Mouse (Mus musculus) thymus, postnatal 14 days (tissue): ENCODE data around the gene Tagap.

Source experiments
- DNase-seq: peaks from one replicate; pipeline ENCODE4 v3.0.0; 2021

Tagap gene

DNA sequence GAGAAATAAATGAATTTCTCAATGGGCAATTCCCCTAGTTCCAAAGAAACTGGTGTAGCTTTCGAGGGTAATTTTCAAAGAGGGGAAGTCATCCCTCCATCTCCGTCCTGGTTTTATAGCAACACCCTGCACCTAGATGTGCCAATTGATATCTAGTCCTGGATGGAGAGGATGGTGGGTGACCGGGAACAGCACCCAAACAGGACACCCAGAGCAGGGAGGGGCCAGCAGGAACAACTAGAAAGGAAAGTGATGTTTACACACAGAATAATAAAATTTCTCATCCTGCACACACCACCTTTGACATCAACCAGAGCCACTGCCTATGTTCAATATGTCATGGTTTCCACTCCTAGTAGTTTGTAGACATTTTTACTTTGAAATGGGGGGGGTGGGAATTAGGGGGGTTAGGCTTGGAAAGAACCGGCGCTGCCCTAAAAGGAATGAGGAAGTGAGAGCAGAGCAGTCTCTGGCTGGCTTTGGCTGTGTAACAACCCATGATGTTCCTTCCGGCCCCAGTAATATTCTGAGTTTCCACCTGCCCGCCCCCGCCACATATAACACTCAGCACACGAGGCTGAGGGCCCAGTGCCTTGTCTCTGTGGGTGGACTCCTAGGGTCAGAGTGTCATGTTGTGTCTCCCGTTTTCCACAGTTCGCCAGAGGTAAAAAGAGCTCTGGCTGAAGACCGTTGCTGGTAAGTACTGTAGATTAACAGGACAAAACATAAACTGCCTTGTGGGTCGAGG is at the start of gene Tagap:
Tagap (plus strand) TSS at position 588 of the 748 bp plus-strand sequence.
- DNase-seq = peak; percentile 37

DNA sequence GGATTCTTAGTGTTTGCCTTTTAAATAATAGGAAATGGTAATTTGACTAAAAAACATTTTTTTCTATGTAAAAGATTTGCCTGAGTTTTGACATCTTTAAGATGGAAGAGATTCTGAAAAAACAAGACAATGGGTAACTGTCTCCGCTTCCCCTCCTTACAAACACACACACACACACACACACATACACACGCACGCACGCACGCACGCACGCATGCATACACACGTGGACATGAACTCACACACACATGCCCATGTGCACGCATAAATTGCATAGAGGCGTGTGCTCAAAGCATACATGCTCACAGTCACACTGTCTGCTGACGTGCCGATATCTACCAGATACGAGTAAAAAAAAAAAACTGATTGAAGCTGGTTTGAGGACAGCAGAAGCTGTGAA is 49.3 kb upstream of the Tagap start:
- DNase-seq = no peak

DNA sequence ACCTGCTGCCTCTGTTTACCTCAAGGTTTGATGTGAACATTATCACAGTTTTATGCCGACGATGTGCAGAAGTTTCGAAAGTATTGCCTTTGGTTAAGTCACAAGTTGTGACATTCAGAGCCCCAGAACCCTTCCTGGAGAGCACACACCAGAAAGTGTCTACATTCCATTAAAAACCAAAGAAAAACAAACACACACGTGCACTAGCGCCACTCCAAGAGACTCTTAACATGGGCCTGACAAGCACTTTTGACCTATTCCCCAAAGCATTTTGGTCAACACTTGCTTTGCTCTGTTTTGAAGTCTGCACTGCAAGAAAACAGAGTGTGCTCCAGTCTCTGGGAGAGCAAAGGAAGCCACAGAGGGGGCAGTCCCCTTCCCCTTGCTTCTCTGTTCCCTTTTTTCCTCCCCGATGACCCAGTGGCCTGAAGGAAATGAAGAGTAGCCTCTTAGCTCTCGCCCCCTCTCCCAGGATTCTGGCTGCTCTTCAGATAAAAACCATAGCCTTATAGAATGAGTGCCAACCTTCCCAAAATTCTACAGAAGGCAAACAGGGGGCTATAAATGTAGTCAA is 48.5 kb upstream of the Tagap start:
- no peak for DNase-seq

DNA sequence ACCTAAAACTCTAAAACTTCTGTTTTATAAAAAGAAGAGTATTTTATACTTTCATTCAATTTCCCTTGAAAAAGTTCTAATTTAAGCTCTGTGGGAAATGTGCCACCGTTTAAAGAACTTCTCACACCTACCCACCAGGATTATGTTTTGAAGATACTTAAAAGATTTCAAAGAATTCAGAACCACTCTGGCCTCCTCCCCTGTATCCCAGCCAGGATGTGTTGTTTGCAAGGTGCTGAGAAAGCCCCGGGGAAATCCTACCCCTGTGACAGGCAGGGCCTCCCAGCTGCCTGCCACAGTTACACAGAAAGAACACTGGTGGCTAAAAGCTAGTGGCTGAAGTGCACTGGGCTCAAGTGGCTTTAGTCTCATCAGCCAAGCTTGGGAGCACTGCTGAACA is 47.9 kb upstream of the Tagap start:
- peak; percentile 37 for DNase-seq

DNA sequence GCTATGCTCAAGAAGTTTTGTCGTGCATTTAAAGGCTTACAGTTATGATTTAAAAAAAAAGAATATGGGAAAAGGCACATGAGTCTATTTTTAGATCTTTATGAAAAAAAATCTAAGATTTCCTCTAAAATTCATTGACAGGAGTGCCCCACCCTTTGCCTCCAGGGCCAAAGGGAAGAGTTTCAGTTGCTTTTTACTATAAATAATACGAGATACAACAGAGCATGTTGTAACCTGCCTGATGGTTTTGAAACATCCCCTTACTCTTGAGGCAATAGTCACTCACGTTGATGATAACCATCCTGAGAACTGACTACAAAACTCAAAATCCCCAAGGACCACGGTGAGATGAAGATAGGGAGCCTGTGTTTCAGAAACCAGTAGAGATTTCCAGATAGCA is 46.3 kb upstream of the Tagap start:
- no peak for DNase-seq

DNA sequence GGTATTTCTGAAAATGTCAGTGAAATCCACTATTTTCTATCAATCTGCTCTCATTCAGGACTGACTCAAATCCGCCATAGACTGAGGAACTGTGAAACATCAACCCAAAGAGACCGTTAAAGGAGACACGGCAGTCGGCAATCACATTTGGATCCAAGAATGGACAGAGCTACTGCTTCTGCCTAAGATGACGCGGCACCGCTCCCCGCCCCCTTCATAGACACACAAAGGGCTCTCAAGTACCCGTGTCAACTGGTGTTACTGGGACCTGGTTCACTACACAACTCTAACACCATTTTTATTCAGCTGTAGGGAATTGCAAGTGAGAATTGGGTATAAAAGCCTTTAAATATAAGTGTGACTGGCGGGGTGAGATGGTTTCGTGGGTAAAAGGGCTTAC is 42.7 kb upstream of the Tagap start:
- DNase-seq = no peak

DNA sequence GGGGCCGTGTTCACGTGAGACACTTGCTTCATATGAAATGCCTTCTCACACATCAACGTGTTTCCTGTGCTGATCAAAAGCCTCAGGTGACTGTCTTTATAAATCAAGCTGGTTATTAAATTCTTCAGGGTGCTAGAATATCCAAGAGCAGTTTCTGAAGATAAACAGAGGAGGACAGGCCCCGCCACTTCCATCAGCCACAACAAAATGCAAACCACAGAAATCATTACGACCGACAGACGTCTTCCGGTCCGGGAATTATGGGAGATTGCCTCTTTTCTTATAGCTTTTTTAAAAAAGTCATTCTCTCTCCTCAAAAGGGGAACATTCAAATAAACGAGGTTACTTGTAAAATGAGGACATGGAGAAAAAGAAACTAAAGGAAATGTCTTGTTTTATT is 41.2 kb upstream of the Tagap start:
- DNase-seq = no peak

DNA sequence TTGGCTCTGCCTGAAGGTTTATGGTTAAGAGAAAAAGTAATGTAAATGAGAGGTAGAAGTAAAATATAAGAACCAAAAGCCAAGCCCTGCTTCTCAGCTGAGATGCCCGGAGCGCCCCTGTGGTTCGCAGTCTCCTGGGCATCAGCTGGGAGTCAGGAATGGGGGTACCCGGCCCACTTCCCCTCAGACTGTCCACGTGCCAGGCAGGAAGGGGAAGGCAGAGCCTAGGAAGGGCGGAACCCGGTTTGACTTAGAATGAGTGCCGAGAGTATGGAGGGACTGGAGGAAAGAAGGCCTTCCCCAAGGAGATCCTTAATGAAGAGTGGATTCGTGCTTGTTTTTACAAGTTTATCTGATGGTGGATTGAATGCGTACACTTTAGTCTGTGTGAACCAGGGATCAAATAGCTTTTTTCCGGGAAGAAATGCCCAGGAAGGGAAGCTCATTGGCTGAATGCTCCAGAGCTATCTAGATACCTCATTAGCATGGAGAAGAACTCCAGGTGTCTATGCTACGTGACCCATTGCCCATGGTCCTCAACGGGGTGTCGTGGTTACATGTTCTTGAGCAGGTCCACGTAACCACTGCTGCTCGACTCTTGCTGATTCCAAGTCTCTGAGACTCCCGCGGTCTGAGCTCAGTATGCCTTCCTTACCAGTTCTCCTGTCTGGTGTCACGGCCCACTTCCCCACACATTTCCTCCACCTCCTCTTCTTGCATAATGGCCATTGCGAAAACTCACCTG is 38.6 kb upstream of the Tagap start:
- DNase-seq = no peak

DNA sequence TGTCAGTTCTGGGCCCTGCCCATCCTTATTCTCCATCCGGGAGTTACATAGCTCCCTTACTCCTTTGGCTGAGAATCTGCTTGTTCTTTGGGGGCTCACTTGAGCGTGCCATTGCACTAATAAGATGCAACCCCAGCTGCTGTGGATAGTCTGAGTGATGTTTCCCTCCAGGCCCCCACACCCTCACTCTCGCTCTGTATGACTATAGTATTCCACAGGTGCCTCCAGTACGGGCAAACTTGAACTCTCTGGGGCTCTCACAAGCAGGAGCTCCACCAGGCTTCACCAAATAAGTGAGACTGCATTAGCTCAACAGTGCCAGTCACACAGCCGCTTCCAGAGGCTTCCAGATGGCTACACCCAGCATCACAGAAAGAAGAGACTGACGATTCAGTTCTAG is 37.5 kb upstream of the Tagap start:
- no peak for DNase-seq

DNA sequence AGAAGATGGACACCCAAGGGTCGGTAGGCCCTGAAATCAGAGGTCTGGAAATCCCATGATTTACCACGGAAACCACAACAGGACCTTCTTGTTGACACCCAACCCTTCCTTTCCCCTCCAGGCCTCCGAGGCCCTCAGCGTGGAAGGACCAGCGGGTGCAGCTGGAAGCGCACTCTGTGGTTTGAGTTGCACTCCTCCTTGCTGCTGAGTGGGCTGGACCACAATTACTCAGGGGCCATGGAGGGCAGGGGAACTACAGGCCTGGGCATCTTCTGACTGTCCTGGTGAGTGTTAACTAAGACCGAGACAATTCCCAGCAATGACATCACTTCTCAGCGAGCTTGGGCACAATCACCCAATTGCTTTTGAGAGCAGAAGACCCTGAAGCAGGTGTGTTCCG is 36.8 kb upstream of the Tagap start:
- no peak for DNase-seq

DNA sequence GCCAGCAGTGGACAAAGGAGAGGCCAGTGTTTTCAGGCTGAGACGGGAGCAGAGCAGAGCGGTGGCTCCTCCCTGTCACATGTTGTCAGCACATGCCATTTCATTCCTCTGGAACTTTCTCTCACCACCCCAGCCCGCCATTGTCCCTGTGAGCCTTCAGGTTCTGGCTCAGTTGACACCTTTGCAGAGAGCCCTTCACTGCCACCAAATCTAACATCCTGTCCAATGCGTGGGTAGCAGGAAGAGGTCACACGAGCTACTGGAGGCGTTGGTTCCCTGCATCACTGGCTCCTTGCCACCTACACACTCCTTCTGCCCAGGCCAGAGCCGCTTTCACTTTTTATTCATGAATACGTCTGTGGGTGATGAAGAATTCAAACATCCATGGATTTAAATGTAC is 33.1 kb upstream of the Tagap start:
- DNase-seq = no peak

DNA sequence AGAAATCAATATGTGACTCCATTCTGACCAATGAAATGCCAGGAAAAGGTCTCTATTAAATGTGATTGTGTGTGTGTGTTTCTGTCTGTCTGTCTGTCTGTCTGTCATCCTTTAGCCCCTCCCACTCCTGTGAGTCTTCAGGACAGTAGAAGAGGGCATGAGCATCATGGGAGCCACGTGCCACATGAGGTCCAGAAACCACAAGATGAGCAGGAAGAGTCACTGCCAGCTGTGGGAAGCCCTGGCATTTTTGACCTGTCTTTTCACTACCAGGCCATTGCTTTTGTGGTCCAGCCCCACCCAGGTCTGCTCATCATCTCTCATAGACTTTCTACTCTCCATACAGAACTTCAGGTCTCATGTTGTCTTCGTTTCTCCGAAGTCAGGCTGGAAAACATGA is 31.7 kb upstream of the Tagap start:
- no peak for DNase-seq

DNA sequence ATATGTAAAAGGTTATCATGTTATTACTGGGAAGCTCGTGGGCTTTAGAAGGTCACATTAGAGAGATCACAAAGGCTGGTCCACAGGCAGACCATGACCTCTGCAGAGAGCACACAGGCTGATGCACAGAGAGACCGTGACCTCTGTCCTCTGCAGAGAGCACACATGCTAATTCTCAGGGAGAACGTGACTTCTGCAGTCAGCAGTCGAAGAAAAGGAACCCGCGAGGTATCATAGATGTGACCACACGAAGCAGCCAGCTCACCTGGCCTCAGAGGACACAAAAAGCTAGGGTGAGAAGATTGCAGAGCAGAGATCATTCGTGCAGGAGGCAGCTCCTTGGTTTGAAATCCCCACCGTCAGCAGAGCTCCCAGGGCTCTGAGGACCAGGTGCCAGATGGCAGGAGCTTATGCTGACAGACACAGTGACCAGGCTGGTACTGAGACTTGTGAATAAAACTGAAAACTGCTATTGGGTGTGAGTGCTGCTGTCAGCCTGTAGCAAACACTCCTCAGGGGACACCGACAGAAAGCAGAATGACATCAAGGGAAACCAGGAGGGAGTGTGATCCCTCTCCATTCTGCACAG is 29.7 kb upstream of the Tagap start:
- DNase-seq = no peak

DNA sequence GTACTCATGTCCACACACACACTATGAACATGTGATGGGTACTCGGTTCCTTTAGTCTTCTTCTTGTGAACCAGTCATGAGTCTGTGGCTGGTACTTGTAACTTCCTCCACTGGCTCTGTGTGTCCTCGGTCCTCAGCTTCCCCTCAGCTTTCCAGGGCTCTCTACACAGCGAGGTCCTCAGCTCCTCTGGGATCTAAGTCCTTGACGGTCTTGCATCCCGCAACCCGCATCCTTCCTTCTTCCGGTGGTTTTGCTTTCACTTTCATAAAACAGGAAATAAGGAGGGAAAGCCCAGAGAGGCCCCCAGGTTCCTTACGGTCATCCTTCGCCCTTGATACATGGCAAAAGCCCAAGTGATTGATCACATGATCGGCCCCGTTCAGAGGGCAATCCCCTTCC is 28.7 kb upstream of the Tagap start:
- DNase-seq = no peak

DNA sequence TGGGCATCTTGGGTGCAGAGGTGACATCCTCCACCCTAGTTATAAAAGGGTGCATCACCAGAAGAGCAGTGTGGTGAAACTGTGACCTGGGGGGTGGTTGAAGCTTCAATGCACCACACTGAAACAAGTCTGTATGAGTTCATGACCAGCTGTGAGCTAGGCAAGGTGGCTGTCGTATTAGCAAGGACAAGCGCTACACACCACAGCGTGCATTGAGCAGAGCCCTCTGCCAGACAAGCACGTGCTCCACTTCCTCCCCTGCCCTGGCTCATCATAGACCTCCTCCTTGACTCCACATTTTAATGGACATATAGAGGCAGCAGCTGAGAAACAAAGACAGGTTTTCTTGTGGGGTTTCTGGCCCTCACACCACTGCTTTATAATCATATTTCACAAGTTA is 28.0 kb upstream of the Tagap start:
- no peak for DNase-seq

DNA sequence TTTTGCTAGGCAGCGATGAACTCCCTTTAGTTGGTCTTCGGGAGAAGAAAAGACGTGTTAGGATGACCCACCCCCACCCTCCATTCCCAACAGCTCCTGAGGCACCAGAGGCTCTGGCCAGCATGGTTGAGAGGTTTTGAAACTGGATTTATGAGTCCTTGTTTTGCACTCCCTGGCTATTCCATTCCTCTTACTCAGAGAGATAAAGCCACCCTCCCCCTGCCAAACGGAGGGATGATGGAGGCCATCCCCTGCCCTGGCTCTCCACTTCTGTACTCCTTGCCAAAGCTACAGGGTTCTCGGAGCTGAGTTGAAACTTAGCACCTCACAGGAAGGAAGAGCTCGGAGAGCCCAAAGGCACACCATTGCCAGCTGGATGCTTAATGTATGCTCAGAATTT is 26.6 kb upstream of the Tagap start:
- DNase-seq = no peak

DNA sequence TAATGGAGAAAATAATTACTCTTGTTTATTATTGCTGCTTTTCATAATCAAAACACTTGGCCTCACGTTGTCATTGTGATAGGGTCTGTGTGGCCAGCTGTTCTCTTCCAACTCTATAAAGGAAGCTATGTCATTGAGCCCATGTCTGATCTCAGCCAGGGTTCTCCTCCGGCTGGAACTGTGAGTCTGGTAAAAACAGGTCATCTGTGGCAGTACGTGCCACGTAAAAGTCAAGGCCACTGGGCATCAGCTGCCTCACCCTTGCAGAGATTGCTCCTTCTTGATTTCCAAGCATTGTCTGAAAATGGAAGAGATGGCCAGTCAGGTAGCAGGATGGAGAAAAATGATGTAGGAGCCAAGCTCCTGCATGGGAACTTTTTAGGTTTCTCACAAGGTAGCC is 25.8 kb upstream of the Tagap start:
- no peak for DNase-seq

DNA sequence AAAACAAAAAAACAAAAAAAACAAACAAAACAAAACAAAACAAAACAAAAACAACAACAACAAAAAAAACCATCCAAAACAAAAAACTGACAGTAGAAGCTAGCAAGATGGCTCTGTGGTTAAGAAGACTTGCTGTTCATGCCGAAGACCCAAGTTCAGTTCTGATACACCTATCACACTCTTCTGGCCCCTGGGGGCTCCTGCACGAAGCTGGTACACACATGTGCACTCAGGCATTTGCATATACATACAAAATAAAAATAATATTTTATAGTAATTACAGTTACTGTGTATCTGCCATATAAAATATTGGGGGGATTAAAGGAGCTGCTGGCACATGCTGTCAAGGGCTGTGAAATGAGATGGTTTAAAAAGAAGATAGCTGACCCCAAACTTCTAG is 24.3 kb upstream of the Tagap start:
- no peak for DNase-seq

DNA sequence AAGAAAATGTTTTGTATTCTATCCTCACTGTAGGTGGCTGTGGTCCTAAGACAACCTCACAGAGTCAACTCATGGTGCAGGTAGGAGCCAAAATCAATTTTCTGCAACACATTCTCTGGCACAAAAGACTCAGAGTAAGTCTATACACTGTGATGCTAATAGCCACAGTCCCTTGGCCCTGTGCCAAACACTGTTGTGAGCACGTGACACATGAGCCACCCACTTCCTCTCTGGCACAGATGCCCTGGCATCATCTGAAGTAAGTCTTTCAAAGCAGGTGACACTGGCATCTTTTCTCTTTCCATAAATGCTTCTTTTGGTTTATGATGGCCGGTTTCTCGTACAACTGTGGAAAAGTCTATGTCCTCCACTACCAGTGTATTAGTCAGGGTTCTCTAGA is 23.4 kb upstream of the Tagap start:
- DNase-seq = peak; percentile 90

DNA sequence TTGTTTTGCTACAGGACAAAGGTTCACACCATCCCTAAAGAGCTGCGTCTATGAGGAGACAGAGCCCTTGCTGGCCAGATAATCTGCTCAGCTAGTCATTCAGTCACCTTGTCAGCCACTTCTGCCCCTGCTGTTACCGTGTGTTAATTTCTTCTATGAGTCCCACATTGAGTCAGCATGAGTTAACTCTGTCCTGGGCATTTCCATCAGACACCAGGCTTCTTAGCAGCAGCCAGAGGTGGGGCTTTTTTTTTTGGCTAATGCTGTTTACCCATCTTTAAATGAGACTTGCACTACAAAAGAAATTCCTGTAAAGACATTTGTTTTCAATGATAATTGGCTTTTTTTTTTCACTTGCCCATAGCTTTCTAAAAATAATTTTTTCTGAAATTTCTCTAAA is 20.8 kb upstream of the Tagap start:
- no peak for DNase-seq

DNA sequence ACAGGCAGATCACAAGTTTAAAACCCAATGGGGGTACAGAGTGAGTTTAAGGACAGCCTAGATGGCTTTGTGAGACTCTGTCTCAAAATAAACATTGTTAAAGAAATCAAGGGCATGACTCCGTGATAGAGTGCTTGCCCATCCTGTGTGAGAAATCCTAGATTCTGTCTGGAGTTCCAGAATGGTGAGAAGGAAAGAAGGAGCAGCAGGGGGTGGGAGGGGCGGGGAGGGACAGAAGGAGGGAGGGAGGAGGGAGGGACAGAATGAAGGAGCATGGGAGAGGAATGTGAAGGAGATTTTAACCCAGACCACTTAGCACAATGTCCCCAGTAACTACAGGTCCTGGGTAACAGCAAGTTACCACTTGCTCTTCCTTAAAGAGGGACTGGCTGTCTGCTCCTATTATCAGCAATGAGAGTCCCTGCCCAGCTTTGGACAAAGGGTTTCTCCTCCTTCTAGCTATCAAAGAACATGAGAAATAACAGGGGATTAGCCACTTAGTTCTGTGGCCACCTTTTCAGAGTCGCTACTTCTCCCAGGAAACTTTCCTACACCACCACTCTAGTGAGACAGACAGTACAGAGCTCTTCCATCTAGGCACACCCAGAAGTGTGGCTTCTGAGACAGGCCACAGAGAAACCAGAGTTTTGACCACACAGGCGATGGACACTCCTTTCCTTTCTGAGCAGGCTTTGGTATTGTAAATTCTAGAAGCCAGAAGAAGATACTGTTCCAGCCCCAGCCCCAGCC is 19.7 kb upstream of the Tagap start:
- no peak for DNase-seq

DNA sequence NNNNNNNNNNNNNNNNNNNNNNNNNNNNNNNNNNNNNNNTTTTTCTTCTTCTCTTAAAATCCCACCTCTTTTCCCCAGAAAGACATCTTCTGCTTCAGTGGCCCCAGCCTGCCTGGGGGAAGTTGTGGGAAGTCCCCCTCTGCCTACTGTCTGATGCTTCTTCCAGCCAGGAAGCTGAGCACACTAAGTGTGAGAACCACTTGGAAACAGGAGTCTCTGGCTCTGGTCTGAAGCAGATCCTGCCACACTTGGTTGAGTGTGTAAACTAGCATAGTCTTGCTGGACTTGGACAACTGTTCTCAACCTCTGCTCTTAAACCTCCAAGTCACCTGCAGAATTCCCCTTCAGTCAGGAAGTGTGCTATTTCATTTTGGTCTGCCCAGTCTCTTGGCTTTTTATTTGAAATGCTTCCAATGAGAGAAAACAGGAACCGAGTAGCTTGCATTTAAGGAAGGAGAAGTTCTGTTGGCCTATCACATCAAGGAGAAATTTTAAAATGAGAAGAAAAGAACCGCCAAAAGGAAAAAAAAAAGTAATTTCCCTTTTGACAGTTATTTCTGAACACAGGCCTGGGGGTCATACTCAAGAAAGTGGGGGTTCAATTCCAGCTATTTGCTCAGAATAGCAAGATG is 11.1 kb upstream of the Tagap start:
- no peak for DNase-seq

DNA sequence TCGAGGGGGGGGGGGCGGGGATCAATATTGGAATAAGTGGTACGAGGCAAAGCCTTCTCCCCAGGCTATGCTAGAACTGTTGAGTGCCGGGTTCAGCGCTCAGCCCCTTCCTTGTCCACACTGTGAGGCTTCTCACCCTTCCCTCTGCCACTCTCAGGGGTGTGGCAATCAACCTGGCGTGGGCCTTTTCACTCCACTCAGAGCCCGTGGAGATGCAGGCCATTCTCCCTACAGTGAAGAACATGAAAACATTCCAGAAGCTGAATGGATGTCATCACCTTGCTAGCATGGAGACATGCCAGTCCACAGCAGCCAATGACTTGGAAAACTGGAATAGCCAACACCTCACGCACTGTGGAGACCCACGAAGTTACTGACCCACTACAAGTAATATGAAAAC is 10.0 kb upstream of the Tagap start:
- no peak for DNase-seq
